Mouse (Mus musculus) embryonic fibroblast, embryonic 13.5 days (primary cell): ENCODE results near the gene Clstn2. TPM values are rescaled to one million over a fixed set of nuclear protein-coding genes. Genes with fewer than 3 reads are reported as not detected.
A peak's percentile ranks its signal among the peaks of the same experiment; 100 is the strongest.

ENCODE experiments used
- H3K27ac ChIP-seq: 2 replicates; pipeline ENCODE4 v1.5.1; 2012; ENCODE audit warnings: low read length, control low read depth, inconsistent platforms; ENCODE audit not compliant: insufficient read depth
- H3K4me1 ChIP-seq: 2 replicates; pipeline ENCODE4 v1.6.1; 2011; ENCODE audit warnings: low read length; ENCODE audit not compliant: control insufficient read depth, insufficient read depth
- H3K4me3 ChIP-seq: 2 replicates; pipeline ENCODE4 v1.5.1; 2011; ENCODE audit warnings: mild to moderate bottlenecking, control low read depth, low read length; ENCODE audit not compliant: insufficient read depth
- CTCF ChIP-seq: IDR thresholded peaks from 2 replicates; pipeline ENCODE4 v1.5.1; 2011; ENCODE audit warnings: mild to moderate bottlenecking, control low read depth, low read length, moderate library complexity, borderline replicate concordance; ENCODE audit not compliant: insufficient read depth
- POLR2A ChIP-seq: IDR thresholded peaks from 2 replicates; pipeline ENCODE4 v1.6.1; 2011; ENCODE audit warnings: low read depth, mild to moderate bottlenecking, control low read depth, low read length, moderate library complexity
- polyA plus RNA-seq: library from polyadenylated mRNA; stranded (reverse); fragments of >200 nt; gene quantifications from 2 replicates; pipeline ENCODE4 v1.2.4, GENCODE M21; 2011; ENCODE audit warnings: low read depth; ENCODE audit not compliant: missing spikeins, insufficient read length

Clstn2 gene
- polyA plus RNA-seq, result 1.8 and 7.6 TPM in 2 replicates

GRCm38 (mm10) chr9:98032573-98033272 lies at the start of gene Clstn2:
TSS of gene Clstn2 (minus strand) at chr9:98033181.
- Histone ChIP-seq H3K27ac (no peak within 1 kb of the TSS), H3K4me3 (peak within 1 kb of the TSS; percentile 39)

GRCm38 (mm10) chr9:98067767-98068166 lies 34.8 kb upstream of the Clstn2 start:
- no peak for TF ChIP-seq POLR2A
- no peak for TF ChIP-seq CTCF
- Histone ChIP-seq H3K4me3 (no peak overlapping the region), H3K4me1 (no peaks in the 10 kb centered on the region), H3K27ac (no peak overlapping the region)

More at GRCm38 (mm10) chr9:98032573-98033272, at the start of gene Clstn2:
- no peak for TF ChIP-seq CTCF
- TF ChIP-seq POLR2A, result no peak
- H3K4me1 ChIP-seq, result peaks cover 3% of the 10 kb centered on the region; the same call in 1 of the 2 replicates

GRCm38 (mm10) chr9:98061646-98062045 lies 28.7 kb upstream of the Clstn2 start:
- H3K4me1 ChIP-seq, result no peaks in the 10 kb centered on the region
- H3K4me3 ChIP-seq, result no peak overlapping the region
- no peak overlapping the region for H3K27ac ChIP-seq
- TF ChIP-seq POLR2A (no peak), CTCF (no peak)

- Histone ChIP-seq H3K27ac (no peak overlapping the region), H3K4me1 (no peaks in the 10 kb centered on the region), H3K4me3 (no peak overlapping the region)
- TF ChIP-seq CTCF (no peak), POLR2A (no peak)
These were observed 24.3 kb upstream of the Clstn2 start for GRCm38 (mm10) chr9:98057291-98057690.

GRCm38 (mm10) chr9:98051343-98051742 lies 18.4 kb upstream of the Clstn2 start:
- Histone ChIP-seq H3K4me3 (no peak overlapping the region), H3K27ac (no peak overlapping the region), H3K4me1 (no peaks in the 10 kb centered on the region)
- TF ChIP-seq CTCF, result no peak
- TF ChIP-seq POLR2A, result no peak

- H3K27ac ChIP-seq, result no peak overlapping the region
- TF ChIP-seq CTCF (peak; percentile 37; the same call in 1 of the 2 replicates), POLR2A (no peak)
- peak overlapping the region; percentile 39 for H3K4me3 ChIP-seq
- peaks cover 3% of the 10 kb centered on the region; the same call in 1 of the 2 replicates for H3K4me1 ChIP-seq
These were observed 383 bp upstream of the Clstn2 start for GRCm38 (mm10) chr9:98033273-98033855.

GRCm38 (mm10) chr9:98031898-98032572 lies 946 bp downstream of the Clstn2 start:
- H3K4me1 ChIP-seq, result peaks cover 3% of the 10 kb centered on the region; the same call in 1 of the 2 replicates
- H3K27ac ChIP-seq, result no peak overlapping the region
- TF ChIP-seq POLR2A (no peak), CTCF (no peak)
- peak overlapping the region; percentile 39 for H3K4me3 ChIP-seq

GRCm38 (mm10) chr9:98030715-98031114 lies 2.3 kb downstream of the Clstn2 start:
- no peak overlapping the region for H3K27ac ChIP-seq
- no peak for TF ChIP-seq CTCF
- no peak for TF ChIP-seq POLR2A
- H3K4me3 ChIP-seq, result no peak overlapping the region
- peaks cover 3% of the 10 kb centered on the region; the same call in 1 of the 2 replicates for H3K4me1 ChIP-seq

GRCm38 (mm10) chr9:98025548-98025947 lies 7.4 kb downstream of the Clstn2 start:
- no peak overlapping the region for H3K4me3 ChIP-seq
- TF ChIP-seq CTCF (no peak), POLR2A (no peak)
- H3K4me1 ChIP-seq, result no peaks in the 10 kb centered on the region
- H3K27ac ChIP-seq, result no peak overlapping the region

- no peak overlapping the region for H3K4me3 ChIP-seq
- TF ChIP-seq POLR2A (no peak), CTCF (no peak)
- H3K27ac ChIP-seq, result no peak overlapping the region
- H3K4me1 ChIP-seq, result no peaks in the 10 kb centered on the region
These were observed 9.9 kb downstream of the Clstn2 start for GRCm38 (mm10) chr9:98023069-98023468.

- no peak overlapping the region for H3K4me3 ChIP-seq
- TF ChIP-seq CTCF (no peak), POLR2A (no peak)
- no peak overlapping the region for H3K27ac ChIP-seq
- H3K4me1 ChIP-seq, result no peaks in the 10 kb centered on the region
These were observed 13.1 kb downstream of the Clstn2 start for GRCm38 (mm10) chr9:98019876-98020275.
